Mouse (Mus musculus): ENCODE measurements around the gene Rbms2. TPM values are rescaled to one million over a fixed set of nuclear protein-coding genes. Genes with fewer than 3 reads are reported as not detected.

Gene Rbms2
- total RNA-seq, 1 experiment, result 30.8 TPM

- in situ Hi-C loops (cut with MboI; ENCODE audit: low sequenced_read_pairs in 2 of 2, unreplicated experiment in 2 of 2), result no loop called here
- TF ChIP-seq ZC3H11A (IDR thresholded peaks at IDR 0.05; ENCODE audit: borderline replicate concordance, low read depth, low read length) (no peak), HCFC1 (IDR thresholded peaks at IDR 0.05; ENCODE audit: borderline replicate concordance, insufficient read depth, low read length) (no peak), MAFK (IDR thresholded peaks at IDR 0.05; ENCODE audit: insufficient read depth, low read depth, low read length) (no peak), CHD2 (IDR thresholded peaks at IDR 0.05; ENCODE audit: low read depth, low read length) (no peak), ZNF384 (IDR thresholded peaks at IDR 0.05; ENCODE audit: low read depth, low read length) (no peak)
- Histone ChIP-seq H3K9me3 (ENCODE audit: control insufficient read depth, insufficient read depth, low read depth, low read length) (no peaks in the 10 kb centered on the region), H3K4me1 (ENCODE audit: control insufficient read depth in 2 of 2, insufficient read depth in 2 of 2, low read length in 2 of 2, poor library complexity in 1 of 2) (peaks cover 0 to 5% of the 10 kb centered on the region in 2 experiments; a peak in 1 of 4 replicates), H3K36me3 (ENCODE audit: control insufficient read depth, insufficient read depth, low read length, poor library complexity, severe bottlenecking) (peaks cover 13% of the 10 kb centered on the region; the same call in 1 of the 2 replicates), H3K9ac (ENCODE audit: insufficient read depth, low read depth, low read length, poor library complexity, severe bottlenecking) (no peak overlapping the region), H3K4me3 (ENCODE audit: insufficient read depth in 1 of 2, low read depth in 1 of 2, low read length in 2 of 2, poor library complexity in 1 of 2, severe bottlenecking in 1 of 2) (no peak overlapping the region), H3K27ac (ENCODE audit: insufficient read depth, low read depth, low read length, poor library complexity, severe bottlenecking) (no peak overlapping the region)
- no peak for DNase-seq (ENCODE audit: low read depth, low spot score)
Measured at GRCm38 (mm10) chr10:128143659-128144058, 36.4 kb downstream of the Rbms2 start.

- no peak for TF ChIP-seq ZC3H11A (IDR thresholded peaks at IDR 0.05; ENCODE audit: borderline replicate concordance, low read depth, low read length)
- TF ChIP-seq HCFC1 (IDR thresholded peaks at IDR 0.05; ENCODE audit: borderline replicate concordance, insufficient read depth, low read length), result no peak
- no peak for TF ChIP-seq MAFK (IDR thresholded peaks at IDR 0.05; ENCODE audit: insufficient read depth, low read depth, low read length)
- TF ChIP-seq CHD2 (IDR thresholded peaks at IDR 0.05; ENCODE audit: low read depth, low read length), result no peak
- no peak for TF ChIP-seq ZNF384 (IDR thresholded peaks at IDR 0.05; ENCODE audit: low read depth, low read length)
- in situ Hi-C loops (cut with MboI; ENCODE audit: low sequenced_read_pairs in 2 of 2, unreplicated experiment in 2 of 2), result no loop called here
- H3K9me3 ChIP-seq (ENCODE audit: control insufficient read depth, insufficient read depth, low read depth, low read length), result no peaks in the 10 kb centered on the region
- 0 out of 2 replicates have a peak overlapping the region, but pooled peaks have one; percentile 15 for H3K9ac ChIP-seq (ENCODE audit: insufficient read depth, low read depth, low read length, poor library complexity, severe bottlenecking)
- H3K36me3 ChIP-seq (ENCODE audit: control insufficient read depth, insufficient read depth, low read length, poor library complexity, severe bottlenecking), result peaks cover 23% of the 10 kb centered on the region; the same call in 1 of the 2 replicates
- H3K4me3 ChIP-seq (ENCODE audit: insufficient read depth in 1 of 2, low read depth in 1 of 2, low read length in 2 of 2, poor library complexity in 1 of 2, severe bottlenecking in 1 of 2), result no peak overlapping the region
- no peak overlapping the region for H3K27ac ChIP-seq (ENCODE audit: insufficient read depth, low read depth, low read length, poor library complexity, severe bottlenecking)
- peaks cover 0 to 5% of the 10 kb centered on the region in 2 experiments; a peak in 1 of 4 replicates for H3K4me1 ChIP-seq (ENCODE audit: control insufficient read depth in 2 of 2, insufficient read depth in 2 of 2, low read length in 2 of 2, poor library complexity in 1 of 2)
- DNase-seq (ENCODE audit: low read depth, low spot score), result no peak
Measured at GRCm38 (mm10) chr10:128142165-128142564, 37.9 kb downstream of the Rbms2 start.

- no peaks in the 10 kb centered on the region for H3K4me1 ChIP-seq (ENCODE audit: control insufficient read depth in 2 of 2, insufficient read depth in 2 of 2, low read length in 2 of 2, poor library complexity in 1 of 2)
- no peak overlapping the region for H3K4me3 ChIP-seq (ENCODE audit: insufficient read depth in 1 of 2, low read depth in 1 of 2, low read length in 2 of 2, poor library complexity in 1 of 2, severe bottlenecking in 1 of 2)
- H3K9ac ChIP-seq (ENCODE audit: insufficient read depth, low read depth, low read length, poor library complexity, severe bottlenecking), result no peak overlapping the region
- H3K36me3 ChIP-seq (ENCODE audit: control insufficient read depth, insufficient read depth, low read length, poor library complexity, severe bottlenecking), result peaks cover 19% of the 10 kb centered on the region; the same call in 1 of the 2 replicates
- TF ChIP-seq MAFK (IDR thresholded peaks at IDR 0.05; ENCODE audit: insufficient read depth, low read depth, low read length) (no peak), CHD2 (IDR thresholded peaks at IDR 0.05; ENCODE audit: low read depth, low read length) (no peak), ZC3H11A (IDR thresholded peaks at IDR 0.05; ENCODE audit: borderline replicate concordance, low read depth, low read length) (no peak), ZNF384 (IDR thresholded peaks at IDR 0.05; ENCODE audit: low read depth, low read length) (no peak), HCFC1 (IDR thresholded peaks at IDR 0.05; ENCODE audit: borderline replicate concordance, insufficient read depth, low read length) (no peak)
- DNase-seq (ENCODE audit: low read depth, low spot score), result peak; percentile 88
- 0 out of 2 replicates have a peak overlapping the region, but pooled peaks have one; percentile 49 for H3K27ac ChIP-seq (ENCODE audit: insufficient read depth, low read depth, low read length, poor library complexity, severe bottlenecking)
- H3K9me3 ChIP-seq (ENCODE audit: control insufficient read depth, insufficient read depth, low read depth, low read length), result no peaks in the 10 kb centered on the region
- in situ Hi-C loops (cut with MboI; ENCODE audit: low sequenced_read_pairs in 2 of 2, unreplicated experiment in 2 of 2), result no loop called here
Measured at GRCm38 (mm10) chr10:128140236-128140952, 39.7 kb downstream of the Rbms2 start.

- peaks cover 0 to 10% of the 10 kb centered on the region in 2 experiments; a peak in 1 of 4 replicates for H3K4me1 ChIP-seq (ENCODE audit: control insufficient read depth in 2 of 2, insufficient read depth in 2 of 2, low read length in 2 of 2, poor library complexity in 1 of 2)
- TF ChIP-seq MAFK (IDR thresholded peaks at IDR 0.05; ENCODE audit: insufficient read depth, low read depth, low read length) (no peak), CHD2 (IDR thresholded peaks at IDR 0.05; ENCODE audit: low read depth, low read length) (no peak), HCFC1 (IDR thresholded peaks at IDR 0.05; ENCODE audit: borderline replicate concordance, insufficient read depth, low read length) (no peak), ZC3H11A (IDR thresholded peaks at IDR 0.05; ENCODE audit: borderline replicate concordance, low read depth, low read length) (no peak)
- H3K27ac ChIP-seq (ENCODE audit: insufficient read depth, low read depth, low read length, poor library complexity, severe bottlenecking), result no peak overlapping the region
- no peak overlapping the region for H3K4me3 ChIP-seq (ENCODE audit: insufficient read depth in 1 of 2, low read depth in 1 of 2, low read length in 2 of 2, poor library complexity in 1 of 2, severe bottlenecking in 1 of 2)
- no peaks in the 10 kb centered on the region for H3K9me3 ChIP-seq (ENCODE audit: control insufficient read depth, insufficient read depth, low read depth, low read length)
- peaks cover 34% of the 10 kb centered on the region for H3K36me3 ChIP-seq (ENCODE audit: control insufficient read depth, insufficient read depth, low read length, poor library complexity, severe bottlenecking)
- H3K9ac ChIP-seq (ENCODE audit: insufficient read depth, low read depth, low read length, poor library complexity, severe bottlenecking), result no peak overlapping the region
- no peak for DNase-seq (ENCODE audit: low read depth, low spot score)
- in situ Hi-C loops (cut with MboI; ENCODE audit: low sequenced_read_pairs in 2 of 2, unreplicated experiment in 2 of 2), result no loop called here
Measured at GRCm38 (mm10) chr10:128135374-128135773, 44.7 kb downstream of the Rbms2 start.

Data from ES-E14 (cell line).